Mouse (Mus musculus) embryonic fibroblast, embryonic 13.5 days (primary cell): ENCODE data around the gene Sipa1l3. TPM values are rescaled to one million over a fixed set of nuclear protein-coding genes. Genes with fewer than 3 reads are reported as not detected.

Experiments
- H3K27ac ChIP-seq: 2 replicates; pipeline ENCODE4 v1.5.1; 2012; ENCODE audit warnings: low read length, control low read depth, inconsistent platforms; ENCODE audit not compliant: insufficient read depth
- H3K4me1 ChIP-seq: 2 replicates; pipeline ENCODE4 v1.6.1; 2011; ENCODE audit warnings: low read length; ENCODE audit not compliant: control insufficient read depth, insufficient read depth
- H3K4me3 ChIP-seq: 2 replicates; pipeline ENCODE4 v1.5.1; 2011; ENCODE audit warnings: mild to moderate bottlenecking, control low read depth, low read length; ENCODE audit not compliant: insufficient read depth
- CTCF ChIP-seq: IDR thresholded peaks from 2 replicates; pipeline ENCODE4 v1.5.1; 2011; ENCODE audit warnings: mild to moderate bottlenecking, control low read depth, low read length, moderate library complexity, borderline replicate concordance; ENCODE audit not compliant: insufficient read depth
- POLR2A ChIP-seq: IDR thresholded peaks from 2 replicates; pipeline ENCODE4 v1.6.1; 2011; ENCODE audit warnings: low read depth, mild to moderate bottlenecking, control low read depth, low read length, moderate library complexity
- polyA plus RNA-seq: library from polyadenylated mRNA; stranded (reverse); fragments of >200 nt; gene quantifications from 2 replicates; pipeline ENCODE4 v1.2.4, GENCODE M21; 2011; ENCODE audit warnings: low read depth; ENCODE audit not compliant: missing spikeins, insufficient read length

The Sipa1l3 gene
- polyA plus RNA-seq, 1 experiment, result 22.0 TPM

DNA sequence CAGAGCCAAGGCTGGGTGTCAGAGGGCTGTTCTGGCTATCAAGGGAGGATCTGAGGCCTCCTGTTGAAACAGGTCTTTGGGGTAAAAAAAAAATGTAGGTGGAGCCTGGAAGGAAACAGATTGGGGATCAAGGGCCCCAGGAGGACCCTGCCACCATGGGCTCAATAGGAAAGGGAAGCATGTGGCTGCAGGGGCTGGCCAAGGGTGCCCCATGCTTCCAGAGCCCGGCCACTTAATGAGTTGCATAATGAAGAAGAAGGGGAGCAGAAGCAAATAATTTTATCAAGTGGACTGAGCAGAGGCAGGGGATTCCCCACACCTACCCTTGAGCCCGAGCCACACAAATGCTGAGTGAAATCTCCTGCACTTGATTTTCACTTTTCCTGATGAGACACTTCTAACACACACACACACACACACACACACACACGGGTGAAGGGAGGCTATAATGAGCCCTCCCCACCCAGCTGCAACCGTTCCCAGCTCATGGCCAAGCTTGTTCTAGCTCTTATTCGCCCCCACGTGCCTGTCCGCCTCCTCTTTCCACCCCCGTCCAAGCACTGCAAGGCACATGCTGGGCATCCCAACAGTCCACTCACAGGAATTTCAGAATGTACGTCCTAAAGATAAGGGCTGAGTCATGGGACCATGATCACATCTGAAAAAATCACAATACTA is 6.7 kb downstream of the Sipa1l3 start:
- H3K4me3 ChIP-seq, result no peak overlapping the region
- no peak overlapping the region for H3K27ac ChIP-seq
- no peak for TF ChIP-seq POLR2A
- TF ChIP-seq CTCF, result no peak
- peaks cover 24% of the 10 kb centered on the region for H3K4me1 ChIP-seq

DNA sequence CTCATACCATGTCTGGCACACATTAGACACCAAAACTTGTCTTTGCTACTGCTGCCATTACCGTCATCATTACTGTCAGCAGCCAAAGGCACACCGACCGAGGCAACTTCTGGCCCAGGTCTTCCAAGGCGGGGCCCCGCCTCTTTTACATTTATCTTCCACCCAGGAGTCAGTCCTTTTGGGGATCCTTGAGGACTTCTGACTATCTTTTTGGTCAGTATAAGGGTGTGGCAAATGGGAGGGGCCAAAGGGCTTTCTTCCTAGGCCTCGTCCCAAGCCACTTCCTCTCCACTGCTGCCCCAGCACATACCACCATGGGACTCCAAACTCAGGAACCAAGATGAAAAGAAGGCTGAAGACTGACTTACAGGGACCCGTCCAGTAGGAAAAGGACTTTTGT is 9.9 kb downstream of the Sipa1l3 start:
- Histone ChIP-seq H3K4me3 (no peak overlapping the region), H3K27ac (no peak overlapping the region), H3K4me1 (peaks cover 27% of the 10 kb centered on the region)
- TF ChIP-seq CTCF, result no peak
- no peak for TF ChIP-seq POLR2A

DNA sequence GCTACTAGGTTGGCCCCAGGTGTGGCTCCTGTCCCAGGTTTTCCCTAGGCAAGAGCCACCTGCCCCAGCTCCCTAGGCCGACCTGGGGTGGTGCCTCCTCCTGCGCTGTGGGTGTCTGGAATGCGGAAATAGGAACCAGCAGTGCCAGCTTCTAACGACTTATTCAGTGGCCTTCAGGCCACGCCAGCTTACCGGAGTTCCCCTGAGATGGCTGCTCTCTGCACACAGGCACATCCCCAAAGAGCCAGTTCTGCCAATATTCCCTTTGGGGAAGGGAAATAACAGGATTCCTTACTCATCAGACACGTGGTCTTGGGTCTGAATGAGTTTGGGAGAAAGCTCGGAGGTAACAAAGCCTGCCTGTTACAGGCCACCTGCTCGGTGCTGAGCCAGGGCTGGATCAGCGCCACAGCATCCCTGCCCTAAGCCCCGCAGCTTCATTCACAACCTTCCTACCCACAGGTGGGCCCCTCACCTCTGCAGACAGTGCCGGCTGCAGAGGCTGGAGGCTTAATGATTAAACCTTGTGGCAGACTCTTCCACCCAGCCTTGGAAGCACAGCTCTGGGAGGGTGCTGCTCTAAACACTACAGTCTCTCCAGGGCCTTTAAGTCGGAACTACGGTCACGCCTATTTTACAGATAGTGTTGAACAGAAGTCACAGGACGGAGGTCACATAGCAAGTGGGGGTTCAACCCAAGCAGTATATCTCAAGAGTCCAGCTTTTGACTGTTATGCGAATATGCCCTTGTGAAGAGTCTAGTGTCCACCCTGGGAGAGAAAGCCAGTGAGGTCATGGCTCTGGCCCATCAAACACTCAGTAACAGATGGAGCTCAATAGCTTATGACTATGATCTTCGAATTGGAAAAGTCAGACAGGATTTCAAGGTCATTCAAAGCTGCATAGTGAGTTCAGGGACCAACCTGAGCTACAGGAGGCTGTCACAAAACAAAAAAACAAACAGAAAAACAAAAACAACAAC is 12.8 kb downstream of the Sipa1l3 start:
- TF ChIP-seq POLR2A (no peak), CTCF (no peak)
- peaks cover 16% of the 10 kb centered on the region for H3K4me1 ChIP-seq
- no peak overlapping the region for H3K27ac ChIP-seq
- no peak overlapping the region for H3K4me3 ChIP-seq

DNA sequence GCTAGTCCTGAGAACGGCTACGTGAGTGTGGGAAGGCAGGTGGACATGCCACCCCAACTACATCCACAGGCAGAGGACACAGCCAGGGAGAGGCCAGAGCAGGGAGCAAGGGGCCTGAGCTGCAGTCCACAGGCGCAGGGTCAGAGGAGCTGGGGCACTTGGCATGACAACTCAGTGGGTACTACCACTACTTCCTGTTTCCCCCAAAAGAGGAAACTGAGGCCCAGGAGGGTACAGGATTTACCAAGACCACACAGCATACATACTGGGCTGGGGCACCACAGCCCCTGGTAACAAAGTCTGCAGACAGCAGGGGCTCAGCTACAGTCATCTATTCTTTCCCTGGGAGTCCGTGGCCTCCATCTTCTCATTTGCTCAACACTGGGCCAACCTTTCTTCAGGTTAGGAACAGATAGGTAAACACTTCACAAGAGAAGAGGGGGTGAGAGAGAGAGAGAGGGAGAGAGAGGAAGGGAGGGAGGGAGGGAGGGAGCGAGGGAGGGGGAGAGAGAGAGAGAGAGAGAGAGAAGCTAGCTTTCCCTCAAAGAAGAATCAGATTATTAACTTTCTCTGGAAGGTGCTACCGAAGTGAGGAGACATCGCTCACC is 13.7 kb downstream of the Sipa1l3 start:
- H3K4me1 ChIP-seq, result peaks cover 16% of the 10 kb centered on the region
- TF ChIP-seq POLR2A (no peak), CTCF (no peak)
- H3K27ac ChIP-seq, result no peak overlapping the region
- H3K4me3 ChIP-seq, result no peak overlapping the region

DNA sequence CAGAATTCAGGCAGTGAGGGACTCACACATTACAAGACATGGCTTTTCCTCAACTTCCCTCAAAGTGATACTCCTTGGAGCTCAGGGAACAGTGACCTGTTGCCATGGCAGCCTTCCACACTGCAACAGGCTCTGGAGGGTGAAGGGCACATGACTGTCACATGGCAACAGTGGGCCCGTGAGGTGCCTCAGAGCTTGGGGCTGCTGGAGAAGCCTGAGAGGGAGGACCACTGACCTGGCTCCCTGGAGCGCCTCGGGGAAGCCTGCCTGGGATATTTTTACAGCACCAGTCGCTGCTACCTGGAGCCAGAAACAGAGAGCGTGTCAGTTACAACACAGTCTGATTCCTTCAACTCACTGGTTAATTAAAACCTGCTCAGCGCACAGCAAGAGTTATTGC is 14.8 kb downstream of the Sipa1l3 start:
- TF ChIP-seq POLR2A (no peak), CTCF (no peak)
- H3K27ac ChIP-seq, result no peak overlapping the region
- H3K4me1 ChIP-seq, result peaks cover 14% of the 10 kb centered on the region
- H3K4me3 ChIP-seq, result no peak overlapping the region

DNA sequence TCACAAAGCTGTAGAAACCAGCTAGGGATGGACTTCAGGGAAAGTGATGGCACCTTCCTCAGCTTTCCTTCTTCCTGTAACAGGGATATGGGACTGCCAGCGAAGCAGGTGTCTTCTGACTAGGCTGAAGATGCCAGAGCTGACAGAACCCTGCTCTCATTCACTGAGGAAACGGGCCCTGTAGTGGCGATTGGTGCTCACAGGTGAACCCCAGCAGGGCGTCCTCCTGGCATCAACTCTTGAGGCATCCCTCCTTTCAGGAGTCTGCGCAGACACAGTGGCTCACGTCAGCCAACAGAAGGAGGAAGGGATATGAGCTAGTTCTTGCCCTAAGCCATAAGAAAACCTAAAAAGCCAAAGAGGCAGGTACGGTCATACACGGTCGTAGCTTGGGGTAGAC is 17.2 kb downstream of the Sipa1l3 start:
- Histone ChIP-seq H3K27ac (no peak overlapping the region), H3K4me3 (no peak overlapping the region), H3K4me1 (peaks cover 21% of the 10 kb centered on the region)
- no peak for TF ChIP-seq POLR2A
- no peak for TF ChIP-seq CTCF

DNA sequence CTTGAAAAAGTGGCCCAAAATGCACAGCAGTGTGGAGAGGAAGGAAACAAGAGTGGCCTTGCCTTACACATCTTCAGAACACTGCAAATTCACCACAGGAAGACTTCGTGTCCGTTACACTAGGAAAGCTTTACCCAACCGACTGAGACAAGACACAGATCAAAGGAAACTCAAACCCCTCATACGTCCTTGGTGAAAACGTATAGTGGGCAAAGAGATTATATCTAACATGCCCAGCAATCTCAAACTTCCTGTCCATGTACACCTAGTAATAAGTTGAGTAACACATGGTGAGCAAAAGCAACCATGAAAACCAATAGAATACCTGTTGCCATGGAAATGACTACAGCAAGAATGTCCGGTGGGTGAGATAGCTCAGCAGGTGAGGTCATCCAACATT is 19.4 kb downstream of the Sipa1l3 start:
- Histone ChIP-seq H3K27ac (no peak overlapping the region), H3K4me1 (peaks cover 9% of the 10 kb centered on the region), H3K4me3 (no peak overlapping the region)
- TF ChIP-seq POLR2A, result no peak
- TF ChIP-seq CTCF, result no peak

DNA sequence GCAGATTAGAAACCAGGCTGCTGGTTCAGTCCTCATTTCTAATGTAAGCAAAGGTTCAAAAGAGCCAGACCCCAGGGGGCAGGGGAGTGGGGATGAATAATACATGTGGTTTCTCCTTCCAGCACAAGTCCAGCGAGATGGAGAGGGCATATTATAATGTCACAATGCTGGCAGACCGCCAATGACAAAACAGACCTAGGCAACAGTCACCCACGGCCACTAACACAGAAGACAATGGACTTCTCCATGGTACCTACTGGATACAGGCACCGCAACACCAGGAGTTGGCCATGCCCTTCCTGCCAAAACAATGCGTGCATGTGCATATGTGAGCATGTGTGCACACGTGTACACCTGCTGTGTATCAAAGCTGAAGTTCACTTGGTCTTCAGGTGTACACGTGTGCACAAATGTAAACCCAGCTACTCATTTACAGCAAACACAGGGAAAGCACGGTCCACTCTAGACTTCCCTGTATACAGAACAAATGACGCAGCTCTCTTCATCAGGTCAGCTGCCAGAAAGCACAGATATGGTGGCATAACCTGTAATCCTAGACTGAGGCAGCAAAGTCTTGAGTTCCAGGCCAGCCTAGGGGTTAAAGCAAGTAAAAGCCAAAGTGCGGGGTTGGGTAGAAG is 21.4 kb downstream of the Sipa1l3 start:
- Histone ChIP-seq H3K27ac (no peak overlapping the region), H3K4me1 (peaks cover 9% of the 10 kb centered on the region), H3K4me3 (no peak overlapping the region)
- TF ChIP-seq CTCF (no peak), POLR2A (no peak)

DNA sequence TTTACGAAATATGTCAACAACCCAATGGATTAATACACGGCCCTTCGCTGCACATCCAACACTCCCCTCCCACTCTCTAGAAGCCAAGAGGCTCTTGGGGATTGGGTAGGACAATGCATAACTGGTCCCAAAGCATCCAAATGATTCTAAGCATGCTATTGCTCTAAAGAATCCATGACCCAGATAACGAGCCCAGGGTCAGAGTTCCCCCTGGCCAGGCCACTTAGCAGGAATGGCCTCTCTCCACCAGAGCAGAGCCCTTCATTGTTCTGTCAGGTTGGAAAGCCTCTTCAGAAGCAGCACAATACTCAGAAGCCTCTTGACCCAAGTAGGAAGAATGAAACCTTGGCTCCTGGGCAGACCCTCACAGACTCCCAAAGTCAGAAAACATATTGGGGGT is 22.1 kb downstream of the Sipa1l3 start:
- H3K4me1 ChIP-seq, result peaks cover 12% of the 10 kb centered on the region
- H3K27ac ChIP-seq, result no peak overlapping the region
- H3K4me3 ChIP-seq, result no peak overlapping the region
- TF ChIP-seq POLR2A, result no peak
- no peak for TF ChIP-seq CTCF

DNA sequence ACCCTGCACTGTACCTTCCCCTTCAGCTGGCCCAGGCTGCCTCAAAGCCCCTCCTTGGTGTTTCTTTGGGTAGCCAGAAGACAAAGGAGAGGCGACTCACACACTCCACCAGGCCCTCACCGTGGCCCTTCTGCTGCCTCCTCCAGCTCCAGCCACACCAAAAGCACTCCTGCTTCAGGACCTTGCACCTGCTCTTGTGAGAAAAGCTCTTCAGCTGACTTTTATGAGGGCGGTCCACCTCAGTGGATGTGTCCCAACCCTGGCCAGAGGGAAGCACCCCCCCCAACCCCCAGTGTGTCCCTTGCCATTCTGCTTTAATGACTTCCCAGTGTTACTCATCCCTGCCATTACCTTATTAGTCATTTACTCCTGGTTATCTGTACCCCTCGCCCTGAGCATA is 22.6 kb downstream of the Sipa1l3 start:
- H3K4me1 ChIP-seq, result peaks cover 12% of the 10 kb centered on the region
- no peak overlapping the region for H3K4me3 ChIP-seq
- no peak overlapping the region for H3K27ac ChIP-seq
- no peak for TF ChIP-seq POLR2A
- TF ChIP-seq CTCF, result no peak
